Mouse (Mus musculus) CH12.LX (cell line): ENCODE results near the gene Fam171a2.

Source experiments
- CTCF ChIP-seq, 2 experiments: IDR thresholded peaks in 1 of 2; conservative IDR thresholded peaks in 1 of 2; 2 replicates each; pipeline ENCODE4 v1.5.1; 2011 to 2012; ENCODE audit warnings: low read depth in 2 of 2, low read length in 2 of 2, improper control_type of control experiment in 1 of 2, inconsistent platforms in 1 of 2, mild to moderate bottlenecking in 1 of 2, moderate library complexity in 1 of 2
- E2F4 ChIP-seq: IDR thresholded peaks from 2 replicates; pipeline ENCODE4 v1.6.1; 2011; ENCODE audit warnings: low read depth, low read length, improper control_type of control experiment; ENCODE audit not compliant: insufficient replicate concordance
- EP300 ChIP-seq: IDR thresholded peaks from 2 replicates; pipeline ENCODE4 v1.6.1; 2011; ENCODE audit warnings: low read length, improper control_type of control experiment
- KAT2A ChIP-seq: IDR thresholded peaks from 2 replicates; pipeline ENCODE4 v1.6.1; 2012; ENCODE audit warnings: low read length, improper control_type of control experiment, inconsistent platforms; ENCODE audit not compliant: insufficient replicate concordance
- MAX ChIP-seq: IDR thresholded peaks from 2 replicates; pipeline ENCODE4 v1.6.1; 2011; ENCODE audit warnings: low read length, improper control_type of control experiment
- MEF2A ChIP-seq: IDR thresholded peaks from 2 replicates; pipeline ENCODE4 v1.6.1; 2014; ENCODE audit warnings: low read depth, mild to moderate bottlenecking, inconsistent platforms, low read length, improper control_type of control experiment, borderline replicate concordance
- MYC ChIP-seq: IDR thresholded peaks from 2 replicates; pipeline ENCODE4 v1.6.1; 2011; ENCODE audit warnings: low read depth, mild to moderate bottlenecking, improper control_type of control experiment, low read length
- NRF1 ChIP-seq: IDR thresholded peaks from 2 replicates; pipeline ENCODE4 v1.6.1; 2014; ENCODE audit warnings: low read depth, mild to moderate bottlenecking, inconsistent platforms, low read length, improper control_type of control experiment, moderate library complexity
- POLR2A ChIP-seq: IDR thresholded peaks from 2 replicates; pipeline ENCODE4 v1.6.1; 2011; ENCODE audit warnings: low read depth, mild to moderate bottlenecking, improper control_type of control experiment, low read length
- POLR2AphosphoS2 ChIP-seq: IDR thresholded peaks from 2 replicates; pipeline ENCODE4 v1.6.1; 2011; ENCODE audit warnings: low read depth, low read length, improper control_type of control experiment
- SIN3A ChIP-seq: IDR thresholded peaks from 2 replicates; pipeline ENCODE4 v1.6.1; 2012; ENCODE audit warnings: low read length, improper control_type of control experiment, inconsistent platforms
- USF2 ChIP-seq: conservative IDR thresholded peaks from 2 replicates; pipeline ENCODE4 v1.6.1; 2011; ENCODE audit warnings: low read depth, low read length, improper control_type of control experiment
- ZC3H11A ChIP-seq: IDR thresholded peaks from 2 replicates; pipeline ENCODE4 v1.6.1; 2012; ENCODE audit warnings: low read depth, mild to moderate bottlenecking, inconsistent platforms, low read length, improper control_type of control experiment
- ZKSCAN1 ChIP-seq: IDR thresholded peaks from 2 replicates; pipeline ENCODE4 v1.6.1; 2012; ENCODE audit warnings: low read depth, inconsistent platforms, low read length, improper control_type of control experiment, borderline replicate concordance

DNA sequence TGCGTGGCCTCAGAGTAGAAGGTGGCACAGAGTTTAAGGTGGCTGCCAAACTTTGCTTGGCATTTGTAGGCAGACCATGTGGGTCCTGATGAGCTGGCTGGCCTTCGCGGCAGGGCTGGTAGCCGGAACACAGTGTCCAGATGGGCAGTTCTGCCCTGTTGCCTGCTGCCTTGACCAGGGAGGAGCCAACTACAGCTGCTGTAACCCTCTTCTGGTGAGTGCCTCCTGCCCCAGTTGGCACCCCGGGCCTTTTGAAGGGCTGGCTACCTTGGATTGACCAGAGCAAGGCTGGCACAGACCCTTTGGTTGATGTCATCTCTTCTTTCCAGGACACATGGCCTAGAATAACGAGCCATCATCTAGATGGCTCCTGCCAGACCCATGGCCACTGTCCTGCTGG is 14.6 kb downstream of the Fam171a2 start:
- TF ChIP-seq POLR2A (no peak), CTCF (conservative IDR thresholded peaks at IDR 0.05 in 1 of 2, IDR thresholded peaks at IDR 0.05 in 1 of 2; ENCODE audit: low read depth in 2 of 2, low read length in 2 of 2) (no peak), MYC (no peak), SIN3A (no peak), MEF2A (no peak), USF2 (no peak), EP300 (no peak), ZC3H11A (no peak), ZKSCAN1 (no peak), MAX (no peak), E2F4 (no peak), POLR2AphosphoS2 (no peak), KAT2A (no peak), NRF1 (no peak)
